Mouse (Mus musculus) erythroblast, embryonic 14.5 days (primary cell): ENCODE measurements around the gene Tdp1.

Experiments used
- GATA1 ChIP-seq: IDR thresholded peaks from 2 replicates; pipeline ENCODE4 v1.6.1; 2012; ENCODE audit warnings: low read length, inconsistent platforms, mixed read lengths
- TAL1 ChIP-seq: IDR thresholded peaks from 3 replicates; pipeline ENCODE4 v1.6.1; 2012; ENCODE audit warnings: low read length, inconsistent platforms, mixed read lengths

DNA sequence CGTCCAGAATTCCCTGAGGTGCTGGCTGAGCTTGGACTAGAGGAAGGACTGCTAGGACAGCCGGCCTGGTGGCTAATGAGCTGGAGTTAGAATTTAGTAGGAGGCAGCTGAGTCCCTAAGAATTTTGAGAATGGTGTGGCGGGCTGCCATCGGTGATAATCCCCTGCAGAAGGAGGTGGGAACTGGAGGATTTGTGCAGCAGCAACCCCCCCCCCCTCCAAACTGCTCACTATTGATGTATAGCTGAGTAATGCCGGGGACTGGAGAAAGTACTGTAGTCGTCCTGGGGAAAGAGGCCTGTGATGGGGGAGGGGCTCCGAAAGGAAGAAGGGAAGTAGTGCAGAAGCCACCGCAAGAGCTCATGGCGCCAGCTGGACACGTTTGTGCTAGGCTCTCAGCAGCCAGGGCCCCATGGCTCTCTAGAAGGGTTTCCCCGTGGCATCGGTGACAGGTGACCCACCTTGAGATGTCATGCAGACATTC, 82.6 kb downstream of the Tdp1 start:
- TF ChIP-seq TAL1 (no peak), GATA1 (no peak)
